In the genomic region with DNA sequence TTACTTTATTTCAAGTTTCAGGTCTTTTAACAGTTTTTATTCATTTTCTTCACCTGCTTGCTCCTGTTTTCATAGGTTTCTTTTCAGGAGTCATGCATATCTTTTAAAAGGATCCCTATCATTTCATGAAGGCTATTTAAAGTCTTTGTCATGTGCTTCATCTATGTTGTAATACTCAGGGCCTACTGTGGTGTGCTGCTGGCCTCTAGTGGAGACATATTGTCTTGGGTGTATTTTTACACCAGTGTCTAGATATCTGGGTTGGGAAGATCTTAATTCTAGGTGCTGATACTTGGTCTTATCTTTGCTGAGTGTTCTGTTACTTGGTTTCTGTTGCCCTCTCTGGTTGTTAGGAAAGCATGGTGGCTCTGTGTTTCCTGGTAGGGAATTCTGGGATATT, we compare ENCODE assay signal across 8 mouse cellular contexts.
DNase-seq lines count a peak whose midpoint lies in the region; TF ChIP-seq lines count a peak whose summit lies in the region.

No protein-coding gene starts in this region.

- peak; percentile 4 for DNase-seq in thymus, postnatal 0 days (ENCODE audit: low spot score)
- no peak for DNase-seq in thymus, adult 2 months
- DNase-seq in brain, adult 2 months (ENCODE audit: low read depth, low spot score): peak; percentile 71
- DNase-seq in heart, postnatal 10 days: peak; percentile 40 to 62
- peak; percentile 68 to 74 for DNase-seq in kidney, postnatal 36 days
- DNase-seq in lung, postnatal 10 days: peak; percentile 64
- DNase-seq in telencephalon, adult 2 months (ENCODE audit: low read depth, low spot score): peak; percentile 32
- DNase-seq in testis, postnatal 10 days (ENCODE audit: low spot score): no peak

- intact Hi-C loops in heart, postnatal 10 days (cut with DNase I): loop anchor here (2.0 to 5.0 kb wide), 2 partner anchors 497 to 606 kb away; no protein-coding TSS in a partner anchor

- TF ChIP-seq POLR2A in thymus, adult 2 months (IDR thresholded peaks at IDR 0.05; ENCODE audit: control insufficient read depth, extremely low read depth, insufficient read depth, low read length, poor library complexity): no peak

- H3K27ac ChIP-seq in thymus, adult 2 months (ENCODE audit: control insufficient read depth, insufficient read depth, low read length): no peak overlapping the region

- no peaks in the 10 kb centered on the region for H3K27me3 ChIP-seq in thymus, adult 2 months (ENCODE audit: control insufficient read depth, insufficient read depth, low read length)

- H3K36me3 ChIP-seq in thymus, adult 2 months (ENCODE audit: control insufficient read depth, insufficient read depth, low read length): no peaks in the 10 kb centered on the region

- H3K4me3 ChIP-seq in thymus, adult 2 months (ENCODE audit: control insufficient read depth, insufficient read depth, low read length): no peak overlapping the region

- no peaks in the 10 kb centered on the region for H3K4me1 ChIP-seq in thymus, adult 2 months (replicated peaks; ENCODE audit: control insufficient read depth, insufficient read depth, low read length)

- TF ChIP-seq CTCF in thymus, adult 2 months (IDR thresholded peaks at IDR 0.05; ENCODE audit: borderline replicate concordance, control insufficient read depth, extremely low read depth, insufficient read depth, low read length, poor library complexity): no peak

Comparison
In these comparisons a context has a peak if more than half of its experiments do, and no peak if none do; other contexts are left out.
1. DNase-seq: peak in thymus, postnatal 0 days (single experiment), brain, adult 2 months (single experiment), heart, postnatal 10 days (2 of 2), kidney, postnatal 36 days (2 of 2), lung, postnatal 10 days (single experiment) and telencephalon, adult 2 months (single experiment); none in thymus, adult 2 months (single experiment) and testis, postnatal 10 days (single experiment).